Mouse (Mus musculus) lung, postnatal 0 days (tissue): ENCODE data around the gene Rhbdl3.

Source experiments
- CTCF ChIP-seq: IDR thresholded peaks from 2 replicates; pipeline ENCODE4 v1.5.1; 2016; ENCODE audit warnings: antibody characterized with exemption, mild to moderate bottlenecking
- EP300 ChIP-seq: IDR thresholded peaks from 2 replicates; pipeline ENCODE4 v1.6.1; 2016; ENCODE audit warnings: antibody characterized with exemption, mild to moderate bottlenecking, control low read depth

- TF ChIP-seq CTCF (no peak), EP300 (no peak)
Observed at GRCm38 (mm10) chr11:80332709-80333400, 32.1 kb downstream of the Rhbdl3 start.
